Mouse (Mus musculus) spleen, adult 10 weeks (tissue): Measurements from ENCODE around the gene Sirpb1a. TPM values are rescaled to one million over a fixed set of nuclear protein-coding genes. Genes with fewer than 3 reads are reported as not detected.

ENCODE experiments used
- polyA plus RNA-seq: library from polyadenylated mRNA; stranded (reverse); fragments of 350-450 nt; fragmentation: Illumina TruSeq; extraction: RNeasy Lipid Tissue Mini Kit (QIAGEN cat#74804); gene quantifications from one replicate; pipeline ENCODE4 v1.2.3, GENCODE M21; 2015; ENCODE audit warnings: low replicate concordance; ENCODE audit not compliant: insufficient read depth

The Sirpb1a gene
- 53.8 TPM for polyA plus RNA-seq

GRCm38 (mm10) chr3:15426447-15426846 lies at the start of gene Sirpb1a:
Gene Sirpb1a (minus strand): TSS chr3:15426520.

GRCm38 (mm10) chr3:15332063-15332462 lies 94.3 kb downstream of the Sirpb1a start, which contains the start of gene Gm9733:
Gene Gm9733 (minus strand): TSS chr3:15332302.

Other genes with a start within 250 kb of the Sirpb1a start
- gene Gm9733, start 94.2 kb downstream of the Sirpb1a start, polyA plus RNA-seq = 20.2 TPM
- 20.6 TPM for gene Sirpb1b, start 148.5 kb upstream of the Sirpb1a start, polyA plus RNA-seq